Mouse (Mus musculus) lung, postnatal 0 days (tissue): ENCODE results near the gene Stmn1.

Source experiments
- CTCF ChIP-seq: IDR thresholded peaks from 2 replicates; pipeline ENCODE4 v1.5.1; 2016; ENCODE audit warnings: antibody characterized with exemption, mild to moderate bottlenecking
- EP300 ChIP-seq: IDR thresholded peaks from 2 replicates; pipeline ENCODE4 v1.6.1; 2016; ENCODE audit warnings: antibody characterized with exemption, mild to moderate bottlenecking, control low read depth

DNA sequence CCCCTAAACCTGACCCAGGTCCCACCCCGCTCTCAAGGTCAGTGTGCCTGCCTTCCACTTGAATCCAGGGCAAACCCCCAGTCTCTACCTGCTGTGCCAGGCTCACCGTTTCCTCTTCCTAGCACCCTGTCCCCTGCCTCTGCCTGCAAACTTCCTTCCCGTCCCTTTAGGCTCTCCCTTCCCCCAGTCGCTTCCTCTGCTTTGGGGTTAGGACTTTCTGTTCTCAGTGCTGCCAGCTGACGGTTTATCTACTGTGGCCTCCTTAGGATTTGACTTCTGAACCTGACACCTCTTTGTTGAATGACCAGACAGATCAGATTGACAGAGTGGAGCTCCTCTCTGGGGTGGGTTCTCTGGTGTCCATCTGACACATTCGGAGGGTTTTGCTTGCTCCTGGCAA, 12.8 kb upstream of the Stmn1 start:
- no peak for TF ChIP-seq CTCF
- TF ChIP-seq EP300: peak; percentile 61
